Mouse (Mus musculus) G1E (cell line): Measurements from ENCODE around the gene Runx1.

Source experiments
- CTCF ChIP-seq: IDR thresholded peaks from 2 replicates; pipeline ENCODE4 v1.5.1; 2012; ENCODE audit warnings: low read depth, low read length, inconsistent platforms, mixed read lengths
- GATA1 ChIP-seq: IDR thresholded peaks from 2 replicates; pipeline ENCODE4 v1.6.1; 2012; ENCODE audit warnings: borderline replicate concordance, low read length, inconsistent platforms, mixed read lengths
- GATA2 ChIP-seq: IDR thresholded peaks from 2 replicates; pipeline ENCODE4 v1.6.1; 2012; ENCODE audit warnings: low read depth, low read length, inconsistent platforms, borderline replicate concordance
- TAL1 ChIP-seq: conservative IDR thresholded peaks from 2 replicates; pipeline ENCODE4 v1.6.1; 2012; ENCODE audit warnings: low read depth, low read length, inconsistent platforms, mixed read lengths

GRCm38 (mm10) chr16:92565708-92566107 is 260.2 kb downstream of the Runx1 start:
- peak; percentile 76 for TF ChIP-seq CTCF
- no peak for TF ChIP-seq GATA1
- no peak for TF ChIP-seq GATA2
- no peak for TF ChIP-seq TAL1
